Mouse (Mus musculus) myocyte (in vitro differentiated cells): ENCODE measurements at regions not wholly inside any gene's neighbourhood (a gene's known extent, or its start where the extent isn't known, plus 50 kb on each side); places are given as distances from the start of the nearest gene placed in this dataset.

Experiments used
- H3K27me3 ChIP-seq: one replicate; pipeline ENCODE4 v1.6.1; 2011; ENCODE audit not compliant: control insufficient read depth, insufficient read depth, insufficient read length
- H3K36me3 ChIP-seq: one replicate; pipeline ENCODE4 v1.6.1; 2011; ENCODE audit not compliant: control insufficient read depth, insufficient read depth
- H3K4me2 ChIP-seq: one replicate; pipeline ENCODE4 v1.6.1; 2011; ENCODE audit warnings: low read depth, control low read depth
- H3K4me3 ChIP-seq: one replicate; pipeline ENCODE4 v1.5.1; 2011; ENCODE audit warnings: mild to moderate bottlenecking, control low read depth, moderate library complexity
- H3K79me2 ChIP-seq: one replicate; pipeline ENCODE4 v1.6.1; 2011; ENCODE audit not compliant: control insufficient read depth, insufficient read depth
- H3ac ChIP-seq: one replicate; pipeline ENCODE4 v1.6.1; 2011; ENCODE audit not compliant: control insufficient read depth, insufficient read length
- CEBPB ChIP-seq: IDR thresholded peaks from 2 replicates; pipeline ENCODE4 v1.6.1; 2011; ENCODE audit warnings: mild to moderate bottlenecking, moderate library complexity; ENCODE audit not compliant: poor library complexity, insufficient read depth, severe bottlenecking
- E2F4 ChIP-seq: IDR thresholded peaks from one replicate; pipeline ENCODE4 v1.6.1; 2011; ENCODE audit warnings: mild to moderate bottlenecking, control low read depth, moderate library complexity; ENCODE audit not compliant: insufficient read depth
- MAX ChIP-seq: IDR thresholded peaks from one replicate; pipeline ENCODE4 v1.6.1; 2011; ENCODE audit warnings: low read depth, mild to moderate bottlenecking, control low read depth
- MYOD1 ChIP-seq, 3 experiments: IDR thresholded peaks; one replicate each; pipeline ENCODE4 v1.6.1; 2011; ENCODE audit warnings: control low read depth in 2 of 3, low read depth in 2 of 3, mild to moderate bottlenecking in 2 of 3, moderate library complexity in 1 of 3; ENCODE audit not compliant: insufficient read length in 2 of 3, control insufficient read depth in 1 of 3
- MYOG ChIP-seq, 3 experiments: IDR thresholded peaks; one replicate each; pipeline ENCODE4 v1.6.1; 2011; ENCODE audit warnings: control low read depth in 2 of 3, low read depth in 2 of 3, mild to moderate bottlenecking in 2 of 3; ENCODE audit not compliant: insufficient read length in 2 of 3, control insufficient read depth in 1 of 3, insufficient read depth in 1 of 3
- POLR2A ChIP-seq: IDR thresholded peaks from one replicate; pipeline ENCODE4 v1.6.1; 2011; ENCODE audit warnings: low read depth, mild to moderate bottlenecking, control low read depth, moderate library complexity; ENCODE audit not compliant: insufficient read length
- POLR2AphosphoS2 ChIP-seq: IDR thresholded peaks from one replicate; pipeline ENCODE4 v1.6.1; 2011; ENCODE audit warnings: low read depth, control low read depth; ENCODE audit not compliant: insufficient read length
- REST ChIP-seq: IDR thresholded peaks from one replicate; pipeline ENCODE4 v1.6.1; 2011; ENCODE audit warnings: mild to moderate bottlenecking, control low read depth, moderate library complexity; ENCODE audit not compliant: insufficient read depth, insufficient read length
- SRF ChIP-seq: IDR thresholded peaks from one replicate; pipeline ENCODE4 v1.6.1; 2011; ENCODE audit warnings: low read depth; ENCODE audit not compliant: control insufficient read depth, insufficient read length
- TCF12 ChIP-seq: IDR thresholded peaks from one replicate; pipeline ENCODE4 v1.6.1; 2011; ENCODE audit warnings: mild to moderate bottlenecking, control low read depth; ENCODE audit not compliant: poor library complexity, insufficient read depth, severe bottlenecking
- TCF3 ChIP-seq: IDR thresholded peaks from one replicate; pipeline ENCODE4 v1.6.1; 2011; ENCODE audit warnings: low read depth, control low read depth; ENCODE audit not compliant: insufficient read length
- USF1 ChIP-seq: IDR thresholded peaks from one replicate; pipeline ENCODE4 v1.6.1; 2011; ENCODE audit warnings: low read depth, mild to moderate bottlenecking, control low read depth, moderate library complexity

- H3K4me3 ChIP-seq = no peak overlapping the region
- no peak for TF ChIP-seq REST
- TF ChIP-seq MYOD1 (IDR thresholded peaks at IDR 0.05; ENCODE audit: control insufficient read depth in 1 of 3, insufficient read length in 2 of 3, low read depth in 2 of 3) = no peak
- TF ChIP-seq TCF3 = no peak
- TF ChIP-seq CEBPB = no peak
- no peak for TF ChIP-seq MYOG (IDR thresholded peaks at IDR 0.05; ENCODE audit: control insufficient read depth in 1 of 3, insufficient read depth in 1 of 3, insufficient read length in 2 of 3, low read depth in 2 of 3)
- no peak for TF ChIP-seq POLR2AphosphoS2
- TF ChIP-seq SRF = no peak
- no peak for TF ChIP-seq USF1
- TF ChIP-seq TCF12 = no peak
- TF ChIP-seq POLR2A = no peak
- no peak for TF ChIP-seq E2F4
- TF ChIP-seq MAX = no peak
- no peak overlapping the region for H3ac ChIP-seq
- H3K27me3 ChIP-seq = no peaks in the 10 kb centered on the region
- H3K36me3 ChIP-seq = no peaks in the 10 kb centered on the region
- no peaks in the 10 kb centered on the region for H3K79me2 ChIP-seq
- no peak overlapping the region for H3K4me2 ChIP-seq
Observed at GRCm38 (mm10) chr6:8831204-8831603, 52.9 kb upstream of the Ica1 start.

- peak in 1 of 3 experiments; percentile 15 for TF ChIP-seq MYOD1 (IDR thresholded peaks at IDR 0.05; ENCODE audit: control insufficient read depth in 1 of 3, insufficient read length in 2 of 3, low read depth in 2 of 3)
- no peak for TF ChIP-seq E2F4
- Histone ChIP-seq H3K27me3 (no peaks in the 10 kb centered on the region), H3K36me3 (no peaks in the 10 kb centered on the region), H3ac (no peak overlapping the region), H3K4me3 (no peak overlapping the region), H3K4me2 (no peak overlapping the region), H3K79me2 (no peaks in the 10 kb centered on the region)
Observed at GRCm38 (mm10) chr6:8832924-8833323, 54.6 kb upstream of the Ica1 start.

GRCm38 (mm10) chr6:8853657-8854056, 75.4 kb upstream of the Ica1 start:
- no peak overlapping the region for H3K4me3 ChIP-seq
- H3K36me3 ChIP-seq = no peaks in the 10 kb centered on the region
- TF ChIP-seq MYOD1 (IDR thresholded peaks at IDR 0.05; ENCODE audit: control insufficient read depth in 1 of 3, insufficient read length in 2 of 3, low read depth in 2 of 3) (no peak), TCF12 (no peak)
- no peak overlapping the region for H3ac ChIP-seq
- H3K27me3 ChIP-seq = no peaks in the 10 kb centered on the region
- H3K4me2 ChIP-seq = no peak overlapping the region
- H3K79me2 ChIP-seq = no peaks in the 10 kb centered on the region

- TF ChIP-seq POLR2A (no peak), TCF12 (no peak), REST (no peak), MYOG (IDR thresholded peaks at IDR 0.05; ENCODE audit: control insufficient read depth in 1 of 3, insufficient read depth in 1 of 3, insufficient read length in 2 of 3, low read depth in 2 of 3) (no peak), TCF3 (no peak), MAX (no peak), SRF (no peak), USF1 (no peak), CEBPB (no peak), MYOD1 (IDR thresholded peaks at IDR 0.05; ENCODE audit: control insufficient read depth in 1 of 3, insufficient read length in 2 of 3, low read depth in 2 of 3) (no peak), E2F4 (no peak), POLR2AphosphoS2 (no peak)
- Histone ChIP-seq H3K79me2 (no peaks in the 10 kb centered on the region), H3K36me3 (no peaks in the 10 kb centered on the region), H3K4me2 (no peak overlapping the region), H3K27me3 (no peaks in the 10 kb centered on the region), H3K4me3 (no peak overlapping the region), H3ac (no peak overlapping the region)
Observed at GRCm38 (mm10) chr6:8860581-8860980, 82.3 kb upstream of the Ica1 start.

- Histone ChIP-seq H3K4me3 (no peak overlapping the region), H3K79me2 (no peaks in the 10 kb centered on the region), H3ac (no peak overlapping the region), H3K27me3 (no peaks in the 10 kb centered on the region), H3K36me3 (no peaks in the 10 kb centered on the region), H3K4me2 (no peak overlapping the region)
- no peak for TF ChIP-seq POLR2AphosphoS2
- no peak for TF ChIP-seq MAX
- TF ChIP-seq MYOD1 (IDR thresholded peaks at IDR 0.05; ENCODE audit: control insufficient read depth in 1 of 3, insufficient read length in 2 of 3, low read depth in 2 of 3) = no peak
- no peak for TF ChIP-seq CEBPB
- no peak for TF ChIP-seq MYOG (IDR thresholded peaks at IDR 0.05; ENCODE audit: control insufficient read depth in 1 of 3, insufficient read depth in 1 of 3, insufficient read length in 2 of 3, low read depth in 2 of 3)
- TF ChIP-seq TCF3 = no peak
- no peak for TF ChIP-seq POLR2A
- no peak for TF ChIP-seq REST
- no peak for TF ChIP-seq E2F4
- TF ChIP-seq SRF = no peak
- no peak for TF ChIP-seq USF1
- TF ChIP-seq TCF12 = no peak
Observed at GRCm38 (mm10) chr6:8863843-8864620, 84.2 kb upstream of the Nxph1 start.
